Mouse (Mus musculus): ENCODE measurements at regions not wholly inside any gene's neighbourhood (a gene's known extent, or its start where the extent isn't known, plus 50 kb on each side); places are given as distances from the start of the nearest gene placed in this dataset.

DNA sequence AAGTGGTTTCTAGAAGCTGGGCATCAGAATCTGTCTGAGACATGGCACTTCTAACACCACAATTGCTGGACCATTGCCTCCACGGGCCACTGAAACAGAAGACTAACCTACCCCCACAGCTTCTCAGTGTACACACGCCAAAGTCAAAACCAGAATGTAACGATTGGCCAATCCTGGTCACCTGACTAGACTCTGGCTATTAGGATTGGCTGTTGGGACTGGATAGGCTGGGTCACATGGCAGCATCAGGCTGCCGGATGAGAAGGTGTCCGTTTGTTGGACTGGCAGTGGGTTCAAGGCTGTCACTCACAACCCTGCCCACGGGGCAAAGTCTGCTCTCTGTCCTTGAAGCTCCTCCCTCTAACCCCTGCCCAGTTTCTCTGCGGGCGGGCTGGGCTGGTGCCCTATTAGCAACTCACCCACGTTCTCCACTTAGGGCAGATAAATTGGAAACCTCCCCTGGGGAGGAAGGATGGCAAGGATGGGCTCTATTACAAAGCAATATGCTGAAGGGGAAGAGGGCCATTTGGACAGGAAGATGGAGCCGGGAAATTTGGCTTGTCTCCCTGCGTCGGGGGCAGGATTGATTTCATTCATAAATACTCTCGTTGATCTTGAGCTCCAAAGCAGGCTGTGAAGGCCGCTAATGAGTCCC, 214.3 kb upstream of the Sdk2 start:
- H3K4me3 ChIP-seq = no peak overlapping the region
- H3K27me3 ChIP-seq = 0 out of 2 replicates have a peak, but pooled peaks cover 7% of the 10 kb centered on the region
- H3K4me1 ChIP-seq = peaks cover 6% of the 10 kb centered on the region; the same call in 1 of the 2 replicates
- WGBS = 90% methylated on average over 14 of the region's 14 CpGs
- no peak overlapping the region for H3K4me2 ChIP-seq (replicated peaks)
- H3K9ac ChIP-seq (replicated peaks) = no peak overlapping the region
- H3K9me3 ChIP-seq = no peaks in the 10 kb centered on the region
- H3K36me3 ChIP-seq = no peaks in the 10 kb centered on the region
- no peak overlapping the region for H3K27ac ChIP-seq (replicated peaks)
- ATAC-seq (ENCODE audit: low FRiP score, low read depth) = no peak

DNA sequence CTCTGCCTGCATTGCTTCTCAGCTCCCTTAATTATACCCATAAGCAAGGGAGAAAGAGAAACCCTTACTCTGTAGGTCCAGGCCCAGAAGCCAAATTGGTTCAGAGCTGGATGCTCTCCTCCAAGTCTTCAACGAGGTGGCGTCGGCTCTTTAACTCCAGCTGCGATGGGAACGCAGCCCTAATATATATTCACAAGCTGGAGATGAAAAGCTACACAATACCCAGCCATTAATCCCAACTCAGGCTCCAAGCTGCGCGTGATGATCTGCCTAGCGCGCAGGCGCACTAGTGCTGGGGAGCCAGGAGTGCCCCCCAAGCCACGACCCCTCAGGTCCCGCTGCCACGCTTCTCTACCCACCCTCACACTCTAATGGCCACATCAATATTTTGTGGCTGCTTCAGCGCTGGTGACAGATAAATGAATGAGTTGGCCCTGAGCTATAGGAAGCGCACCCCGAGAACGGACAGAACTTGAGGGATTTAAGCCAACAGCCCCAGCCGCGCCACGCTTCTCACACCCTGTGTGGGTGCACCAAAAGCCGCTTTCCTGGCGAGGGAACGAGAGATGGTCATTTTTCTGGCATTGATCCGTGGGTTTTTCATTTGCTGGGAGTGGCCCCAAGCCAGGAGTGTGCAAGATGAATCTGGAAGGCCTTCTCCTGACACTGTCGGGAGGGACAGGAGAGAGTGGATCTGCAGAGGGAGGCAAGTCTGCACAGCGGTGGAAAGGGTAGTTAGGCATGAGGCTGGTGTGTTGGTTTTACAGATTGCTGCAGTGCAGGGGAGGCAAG, 210.9 kb upstream of the Sdk2 start:
- ATAC-seq (ENCODE audit: low FRiP score, low read depth) = no peak

GRCm38 (mm10) chr11:114270358-114271072, 203.7 kb upstream of the Sdk2 start:
- Histone ChIP-seq H3K27me3 (0 out of 2 replicates have a peak, but pooled peaks cover 3% of the 10 kb centered on the region), H3K4me2 (replicated peaks) (no peak overlapping the region), H3K4me1 (no peaks in the 10 kb centered on the region), H3K9me3 (no peaks in the 10 kb centered on the region), H3K9ac (replicated peaks) (no peak overlapping the region), H3K27ac (replicated peaks) (no peak overlapping the region), H3K4me3 (no peak overlapping the region), H3K36me3 (no peaks in the 10 kb centered on the region)
- ATAC-seq (ENCODE audit: low FRiP score, low read depth) = no peak
- WGBS = 92% methylated on average over 10 of the region's 10 CpGs

More for the DNA sequence above, 210.9 kb upstream of the Sdk2 start:
- Histone ChIP-seq H3K9me3 (no peaks in the 10 kb centered on the region), H3K27me3 (no peaks in the 10 kb centered on the region), H3K27ac (replicated peaks) (no peak overlapping the region), H3K4me3 (no peak overlapping the region), H3K36me3 (no peaks in the 10 kb centered on the region), H3K9ac (replicated peaks) (no peak overlapping the region), H3K4me2 (replicated peaks) (no peak overlapping the region), H3K4me1 (0 out of 2 replicates have a peak, but pooled peaks cover 3% of the 10 kb centered on the region)
- WGBS = 78% methylated on average over 26 of the region's 26 CpGs

- Histone ChIP-seq H3K9me3 (no peaks in the 10 kb centered on the region), H3K27me3 (no peaks in the 10 kb centered on the region; the same call in 1 of the 2 replicates), H3K4me1 (peaks cover 8% of the 10 kb centered on the region; the same call in 1 of the 2 replicates), H3K27ac (replicated peaks) (no peak overlapping the region), H3K4me2 (replicated peaks) (no peak overlapping the region), H3K9ac (replicated peaks) (no peak overlapping the region), H3K4me3 (no peak overlapping the region), H3K36me3 (no peaks in the 10 kb centered on the region)
- no peak for ATAC-seq (ENCODE audit: low FRiP score, low read depth)
- WGBS = 47% methylated on average over 4 of the region's 4 CpGs
Observed at GRCm38 (mm10) chr11:114261959-114262358, 195.1 kb upstream of the Sdk2 start.

- peaks cover 8% of the 10 kb centered on the region; the same call in 1 of the 2 replicates for H3K4me1 ChIP-seq
- no peak overlapping the region for H3K4me2 ChIP-seq (replicated peaks)
- WGBS = 90% methylated on average over 9 of the region's 9 CpGs
- H3K9ac ChIP-seq (replicated peaks) = no peak overlapping the region
- H3K4me3 ChIP-seq = no peak overlapping the region
- H3K27me3 ChIP-seq = peaks cover 5% of the 10 kb centered on the region
- no peaks in the 10 kb centered on the region for H3K9me3 ChIP-seq
- H3K36me3 ChIP-seq = no peaks in the 10 kb centered on the region
- no peak for ATAC-seq (ENCODE audit: low FRiP score, low read depth)
- H3K27ac ChIP-seq (replicated peaks) = no peak overlapping the region
Observed at GRCm38 (mm10) chr11:114258218-114258617, 191.4 kb upstream of the Sdk2 start.

GRCm38 (mm10) chr11:114257756-114258155, 190.9 kb upstream of the Sdk2 start:
- peaks cover 5% of the 10 kb centered on the region for H3K27me3 ChIP-seq
- no peak overlapping the region for H3K4me3 ChIP-seq
- ATAC-seq (ENCODE audit: low FRiP score, low read depth) = no peak
- no peaks in the 10 kb centered on the region for H3K9me3 ChIP-seq
- no peak overlapping the region for H3K9ac ChIP-seq (replicated peaks)
- no peaks in the 10 kb centered on the region for H3K36me3 ChIP-seq
- WGBS = 75% methylated on average over 6 of the region's 6 CpGs
- H3K4me1 ChIP-seq = peaks cover 8% of the 10 kb centered on the region; the same call in 1 of the 2 replicates
- H3K27ac ChIP-seq (replicated peaks) = no peak overlapping the region
- H3K4me2 ChIP-seq (replicated peaks) = no peak overlapping the region

GRCm38 (mm10) chr11:114257061-114257460, 190.2 kb upstream of the Sdk2 start:
- no peak overlapping the region for H3K4me3 ChIP-seq
- peaks cover 5% of the 10 kb centered on the region for H3K27me3 ChIP-seq
- no peak overlapping the region for H3K4me2 ChIP-seq (replicated peaks)

DNA sequence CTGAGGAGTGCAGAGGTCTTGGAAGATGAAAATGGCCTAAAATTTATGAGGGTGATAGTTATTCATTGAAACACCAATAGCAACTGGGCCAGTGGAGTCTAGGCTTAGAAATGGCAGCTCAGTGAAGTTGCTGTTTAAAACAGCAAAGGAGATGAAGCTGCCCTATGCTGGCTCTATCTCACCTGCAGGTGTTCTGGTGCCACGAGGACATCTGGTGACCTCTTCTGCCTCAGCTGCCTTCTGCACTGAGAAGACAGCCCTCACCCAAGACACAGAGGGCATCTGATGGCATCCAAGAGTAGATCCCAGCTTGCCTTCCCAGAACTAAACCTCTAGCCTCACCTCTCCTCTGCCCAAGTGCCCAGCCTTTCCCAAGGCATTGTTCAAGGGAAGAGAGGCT, 187.5 kb upstream of the Sdk2 start:
- H3K9ac ChIP-seq (replicated peaks) = no peak overlapping the region
- H3K4me2 ChIP-seq (replicated peaks) = no peak overlapping the region
- WGBS = 81% methylated on average over 1 of the region's 1 CpGs
- H3K4me1 ChIP-seq = no peaks in the 10 kb centered on the region; the same call in 1 of the 2 replicates
- H3K27ac ChIP-seq (replicated peaks) = no peak overlapping the region
- ATAC-seq (ENCODE audit: low FRiP score, low read depth) = no peak
- H3K36me3 ChIP-seq = no peaks in the 10 kb centered on the region
- H3K27me3 ChIP-seq = peaks cover 11% of the 10 kb centered on the region
- no peaks in the 10 kb centered on the region for H3K9me3 ChIP-seq
- H3K4me3 ChIP-seq = no peak overlapping the region

More at GRCm38 (mm10) chr11:114257061-114257460, 190.2 kb upstream of the Sdk2 start:
- ATAC-seq (ENCODE audit: low FRiP score, low read depth) = no peak
- no peak overlapping the region for H3K27ac ChIP-seq (replicated peaks)
- no peaks in the 10 kb centered on the region for H3K36me3 ChIP-seq
- H3K9me3 ChIP-seq = no peaks in the 10 kb centered on the region
- H3K9ac ChIP-seq (replicated peaks) = no peak overlapping the region
- H3K4me1 ChIP-seq = peaks cover 7% of the 10 kb centered on the region; the same call in 1 of the 2 replicates
- 82% methylated on average over 4 of the region's 4 CpGs for WGBS

- 73% methylated on average over 7 of the region's 7 CpGs for WGBS
- no peak overlapping the region for H3K4me2 ChIP-seq (replicated peaks)
- peaks cover 2% of the 10 kb centered on the region; the same call in 1 of the 2 replicates for H3K4me1 ChIP-seq
- no peak overlapping the region for H3K27ac ChIP-seq (replicated peaks)
- H3K4me3 ChIP-seq = no peak overlapping the region
- no peaks in the 10 kb centered on the region for H3K9me3 ChIP-seq
- peaks cover 33% of the 10 kb centered on the region for H3K27me3 ChIP-seq
- no peak overlapping the region for H3K9ac ChIP-seq (replicated peaks)
- no peak for ATAC-seq (ENCODE audit: low FRiP score, low read depth)
- H3K36me3 ChIP-seq = no peaks in the 10 kb centered on the region
Observed at GRCm38 (mm10) chr11:114251614-114252013, 184.8 kb upstream of the Sdk2 start.

GRCm38 (mm10) chr11:114249215-114249614, 182.4 kb upstream of the Sdk2 start:
- peaks cover 33% of the 10 kb centered on the region for H3K27me3 ChIP-seq
- no peak overlapping the region for H3K4me3 ChIP-seq
- H3K36me3 ChIP-seq = no peaks in the 10 kb centered on the region
- WGBS = 82% methylated on average over 7 of the region's 7 CpGs
- no peaks in the 10 kb centered on the region for H3K9me3 ChIP-seq
- H3K4me1 ChIP-seq = peaks cover 10% of the 10 kb centered on the region
- H3K27ac ChIP-seq (replicated peaks) = no peak overlapping the region
- no peak overlapping the region for H3K9ac ChIP-seq (replicated peaks)
- no peak for ATAC-seq (ENCODE audit: low FRiP score, low read depth)
- no peak overlapping the region for H3K4me2 ChIP-seq (replicated peaks)

GRCm38 (mm10) chr11:114248261-114248898, 181.5 kb upstream of the Sdk2 start:
- Histone ChIP-seq H3K9me3 (no peaks in the 10 kb centered on the region), H3K4me3 (no peak overlapping the region), H3K9ac (replicated peaks) (no peak overlapping the region), H3K36me3 (no peaks in the 10 kb centered on the region), H3K4me1 (peaks cover 10% of the 10 kb centered on the region), H3K27ac (replicated peaks) (no peak overlapping the region), H3K4me2 (replicated peaks) (no peak overlapping the region), H3K27me3 (peaks cover 31% of the 10 kb centered on the region)
- 74% methylated on average over 4 of the region's 4 CpGs for WGBS
- no peak for ATAC-seq (ENCODE audit: low FRiP score, low read depth)
